Mouse (Mus musculus) thymus, postnatal 4 days (tissue): ENCODE data around the gene Gm10354.
"Not testable (repeated sequence)": the region's sequence is repeated elsewhere in the genome, so short reads cannot be mapped to it uniquely, and the experiment has no call there.

ENCODE experiments used
- DNase-seq: peaks from one replicate; pipeline ENCODE4 v3.0.0; 2021

Gm10354 gene

GRCm38 (mm10) chr5:14978835-14979234 is at the start of gene Gm10354:
Gene Gm10354, minus strand, starts transcription at chr5:14978935.
- DNase-seq = not testable (repeated sequence)

- not testable (repeated sequence) for DNase-seq
These were observed 45.6 kb upstream of the Gm10354 start for GRCm38 (mm10) chr5:15024316-15024715.

- DNase-seq = not testable (repeated sequence)
These were observed 41.3 kb upstream of the Gm10354 start for GRCm38 (mm10) chr5:15020067-15020466.

GRCm38 (mm10) chr5:15010639-15011582 is 32.2 kb upstream of the Gm10354 start:
- DNase-seq = not testable (repeated sequence)

- not testable (repeated sequence) for DNase-seq
These were observed 28.2 kb upstream of the Gm10354 start for GRCm38 (mm10) chr5:15006907-15007306.

GRCm38 (mm10) chr5:15006288-15006687 is 27.6 kb upstream of the Gm10354 start:
- DNase-seq = not testable (repeated sequence)

GRCm38 (mm10) chr5:15005584-15005983 is 26.8 kb upstream of the Gm10354 start:
- not testable (repeated sequence) for DNase-seq

GRCm38 (mm10) chr5:15004569-15005562 is 26.1 kb upstream of the Gm10354 start:
- DNase-seq = not testable (repeated sequence)

- not testable (repeated sequence) for DNase-seq
These were observed 19.3 kb upstream of the Gm10354 start for GRCm38 (mm10) chr5:14998077-14998476.

- DNase-seq = peak; percentile 6
These were observed 18.8 kb upstream of the Gm10354 start for GRCm38 (mm10) chr5:14997556-14997955.

GRCm38 (mm10) chr5:14996670-14997249 is 18.0 kb upstream of the Gm10354 start:
- not testable (repeated sequence) for DNase-seq

GRCm38 (mm10) chr5:14994124-14994523 is 15.4 kb upstream of the Gm10354 start:
- not testable (repeated sequence) for DNase-seq

GRCm38 (mm10) chr5:14990375-14991158 is 11.8 kb upstream of the Gm10354 start:
- not testable (repeated sequence) for DNase-seq

- DNase-seq = not testable (repeated sequence)
These were observed 8.1 kb upstream of the Gm10354 start for GRCm38 (mm10) chr5:14986649-14987387.

- not testable (repeated sequence) for DNase-seq
These were observed 1.4 kb downstream of the Gm10354 start for GRCm38 (mm10) chr5:14977368-14977767.

- not testable (repeated sequence) for DNase-seq
These were observed 3.4 kb downstream of the Gm10354 start for GRCm38 (mm10) chr5:14975294-14975693.

GRCm38 (mm10) chr5:14972841-14973240 is 5.9 kb downstream of the Gm10354 start:
- not testable (repeated sequence) for DNase-seq

GRCm38 (mm10) chr5:14963821-14964220 is 14.9 kb downstream of the Gm10354 start:
- not testable (repeated sequence) for DNase-seq

- DNase-seq = not testable (repeated sequence)
These were observed 17.2 kb downstream of the Gm10354 start for GRCm38 (mm10) chr5:14961502-14961901.

- DNase-seq = not testable (repeated sequence)
These were observed 22.6 kb downstream of the Gm10354 start for GRCm38 (mm10) chr5:14955928-14956706.
